Mouse (Mus musculus) neutrophil, adult 5-6 weeks (primary cell): ENCODE data around the gene D330020A13Rik. TPM values are rescaled to one million over a fixed set of nuclear protein-coding genes. Genes with fewer than 3 reads are reported as not detected.

Source experiments
- ATAC-seq: fragments of 151-379, 151-347 bp; 2 replicates; pipeline ENCODE4 v1.8.0; 2017; ENCODE audit warnings: mild to moderate bottlenecking, moderate TSS enrichment; ENCODE audit not compliant: insufficient number of reproducible peaks, poor library complexity, low FRiP score, severe bottlenecking; ENCODE audit errors: extremely low read depth
- total RNA-seq: library from RNA; stranded (forward); fragments of 200-1000 nt; gene quantifications from 2 replicates; pipeline ENCODE4 v1.2.3, GENCODE M21; 2017

Gene D330020A13Rik
- not detected in 2 replicates for total RNA-seq

DNA sequence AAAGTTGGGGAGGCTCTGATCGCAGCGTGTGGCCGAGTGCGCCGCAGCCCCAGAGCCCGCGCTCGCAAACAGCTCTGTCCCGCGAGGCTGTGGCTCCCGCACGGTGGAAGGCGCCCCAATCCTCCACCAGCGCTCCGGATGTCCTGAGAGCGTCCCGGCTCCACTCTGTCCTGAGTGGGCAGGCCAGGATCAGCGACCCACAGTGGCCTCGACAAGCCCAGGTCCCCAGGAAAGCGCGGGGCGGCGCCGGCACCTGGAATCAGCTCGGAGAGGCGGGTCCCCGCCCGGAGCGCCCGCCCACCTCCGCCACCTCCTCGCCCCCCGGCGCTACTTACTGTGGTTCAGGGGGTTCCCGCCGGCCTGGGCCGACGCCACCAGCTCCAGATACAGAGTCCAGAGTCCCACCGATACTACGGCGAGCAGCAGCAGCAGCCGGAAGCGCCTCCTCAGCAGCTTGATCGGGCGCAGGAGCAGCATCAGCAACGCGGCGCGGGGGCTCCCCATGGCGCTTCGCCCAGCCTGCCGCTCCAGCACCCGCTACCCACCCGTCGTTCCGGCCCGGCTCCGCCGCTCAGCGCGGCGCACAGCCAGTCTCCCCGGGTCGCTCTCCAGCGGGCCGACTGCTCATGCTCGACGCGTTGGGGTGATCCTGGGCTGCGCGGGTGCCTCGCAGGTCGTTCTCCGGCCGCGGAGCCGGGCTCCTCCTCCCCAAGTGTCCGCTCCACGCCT, at the start of gene D330020A13Rik, which contains the start of gene B4galnt3:
TSS of gene D330020A13Rik (plus strand) at position 309 of the 729 bp plus-strand sequence.
TSS of gene B4galnt3 (minus strand) at position 504 of the 729 bp plus-strand sequence.
- no peak for ATAC-seq

DNA sequence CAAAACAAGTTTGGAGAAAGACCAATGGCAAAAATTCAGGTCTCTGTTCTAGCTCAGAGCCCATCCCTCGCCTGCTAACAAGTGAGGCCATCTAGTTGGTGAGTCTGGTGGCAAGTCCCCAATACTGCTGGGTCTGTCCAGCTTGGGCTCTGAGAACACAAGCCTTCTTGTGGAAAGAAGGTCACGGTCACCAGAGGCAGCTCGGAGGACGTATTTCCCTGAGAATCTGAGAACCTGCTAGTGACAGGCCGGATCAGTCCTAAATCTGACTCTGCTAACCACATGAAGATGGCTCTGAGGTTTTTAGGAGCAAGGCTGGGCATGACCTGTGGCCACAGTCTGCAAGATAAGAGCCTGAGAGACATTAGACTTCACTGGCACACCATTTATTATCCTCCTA, 47.5 kb upstream of the D330020A13Rik start:
- no peak for ATAC-seq

DNA sequence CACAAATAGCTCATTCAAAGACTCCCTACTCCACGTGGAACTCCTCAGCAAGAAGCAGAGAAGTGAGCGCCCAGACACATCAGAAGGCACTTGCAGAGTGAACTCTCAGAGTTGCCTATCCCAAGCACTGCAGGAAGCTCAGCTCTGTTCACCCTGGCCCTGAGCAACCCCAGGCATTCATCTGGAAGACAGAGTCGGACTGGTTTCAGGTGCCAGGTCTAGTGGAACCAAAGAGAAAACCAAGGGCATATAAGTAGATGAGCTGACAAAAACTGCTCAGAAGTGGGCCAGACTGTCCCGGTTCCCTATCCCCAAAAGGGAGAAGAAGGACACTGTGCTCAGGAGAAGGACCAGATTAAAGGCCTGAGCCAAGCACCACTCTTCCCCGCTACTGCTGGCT, 44.3 kb upstream of the D330020A13Rik start:
- no peak for ATAC-seq

DNA sequence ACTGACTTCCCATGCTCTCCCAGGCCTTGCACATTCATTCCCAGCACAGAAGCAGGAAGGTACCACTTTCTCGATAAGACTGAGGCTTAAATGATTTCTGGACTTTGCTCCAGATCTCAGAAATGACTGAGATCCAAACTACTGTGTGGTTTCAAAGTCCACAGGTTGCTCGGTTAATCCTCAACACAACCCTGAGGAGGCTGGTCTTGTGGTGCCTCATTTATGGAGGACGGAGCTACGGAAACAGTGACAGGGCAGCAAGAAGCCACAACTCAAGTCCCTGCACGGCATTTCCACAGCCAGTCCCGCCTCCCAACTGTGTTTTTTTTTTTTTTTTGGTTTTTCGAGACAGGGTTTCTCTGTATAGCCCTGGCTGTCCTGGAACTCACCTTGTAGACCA, 43.2 kb upstream of the D330020A13Rik start:
- no peak for ATAC-seq

DNA sequence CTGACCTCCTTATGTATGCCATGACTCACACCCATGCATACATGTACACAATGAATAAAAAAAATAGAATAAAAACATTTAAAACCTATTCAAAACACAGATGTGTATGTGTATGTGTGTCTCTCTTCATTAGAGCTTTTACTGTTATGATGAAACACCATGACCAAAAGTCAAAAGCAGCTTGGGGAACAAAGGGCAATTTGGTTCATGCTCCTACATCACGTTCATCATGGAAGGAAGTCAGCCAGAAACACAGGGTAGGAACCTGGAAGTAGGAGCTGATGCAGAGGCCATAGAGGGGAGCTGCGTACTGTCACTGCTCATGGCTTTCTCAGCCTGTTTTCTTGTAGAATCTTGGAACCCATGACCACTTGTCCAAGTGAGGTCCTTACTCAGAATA, 41.4 kb upstream of the D330020A13Rik start:
- no peak for ATAC-seq

DNA sequence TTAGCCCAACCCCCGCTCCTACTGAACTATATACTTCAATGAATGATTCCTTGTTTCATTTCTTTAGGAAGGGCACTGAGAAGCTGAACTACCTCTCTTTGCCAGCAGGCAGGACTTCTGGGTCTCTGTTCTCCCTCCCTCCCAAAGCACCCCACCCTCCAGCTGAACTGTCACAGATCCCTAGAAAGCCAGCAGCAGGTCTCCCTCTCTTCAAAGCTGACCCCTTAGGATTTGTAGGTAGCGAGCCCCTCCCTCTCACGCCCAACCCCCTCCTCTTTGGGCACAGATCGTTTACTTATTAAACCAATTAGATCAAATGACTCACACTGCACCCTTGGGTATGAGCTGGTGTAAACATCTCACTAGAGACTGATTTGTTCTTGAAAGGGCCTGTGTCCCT, 39.5 kb upstream of the D330020A13Rik start:
- no peak for ATAC-seq

- ATAC-seq, result no peak
Observed at GRCm38 (mm10) chr6:120255144-120255543, 39.0 kb upstream of the D330020A13Rik start.

- no peak for ATAC-seq
Observed at GRCm38 (mm10) chr6:120255701-120256100, 38.5 kb upstream of the D330020A13Rik start.

DNA sequence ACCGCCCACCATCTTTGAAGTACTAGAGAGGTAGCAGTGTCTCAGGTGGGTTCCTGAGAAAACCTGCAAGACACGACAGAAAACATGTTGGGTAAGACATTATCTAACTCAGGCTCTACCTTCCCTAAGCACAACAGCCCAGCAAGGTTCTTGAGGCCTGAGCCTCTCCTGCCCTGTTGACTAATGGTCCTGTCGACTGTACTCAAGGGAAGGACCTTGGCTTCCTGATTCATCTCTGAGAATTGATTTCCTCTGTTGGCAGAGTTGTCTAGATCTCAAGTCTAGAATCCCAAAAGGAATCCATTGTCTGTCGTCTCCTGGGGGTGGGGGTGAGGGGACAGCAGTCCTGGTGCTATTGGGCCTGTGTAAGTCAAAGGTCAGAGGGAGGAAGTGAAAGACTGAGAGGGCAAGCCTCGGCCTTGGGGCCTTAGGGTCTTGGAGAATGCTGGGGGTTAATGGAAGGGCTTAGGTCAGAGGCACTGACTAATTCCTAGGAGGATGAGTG, 37.7 kb upstream of the D330020A13Rik start:
- no peak for ATAC-seq

- ATAC-seq, result no peak
Observed at GRCm38 (mm10) chr6:120259481-120259880, 34.7 kb upstream of the D330020A13Rik start.

DNA sequence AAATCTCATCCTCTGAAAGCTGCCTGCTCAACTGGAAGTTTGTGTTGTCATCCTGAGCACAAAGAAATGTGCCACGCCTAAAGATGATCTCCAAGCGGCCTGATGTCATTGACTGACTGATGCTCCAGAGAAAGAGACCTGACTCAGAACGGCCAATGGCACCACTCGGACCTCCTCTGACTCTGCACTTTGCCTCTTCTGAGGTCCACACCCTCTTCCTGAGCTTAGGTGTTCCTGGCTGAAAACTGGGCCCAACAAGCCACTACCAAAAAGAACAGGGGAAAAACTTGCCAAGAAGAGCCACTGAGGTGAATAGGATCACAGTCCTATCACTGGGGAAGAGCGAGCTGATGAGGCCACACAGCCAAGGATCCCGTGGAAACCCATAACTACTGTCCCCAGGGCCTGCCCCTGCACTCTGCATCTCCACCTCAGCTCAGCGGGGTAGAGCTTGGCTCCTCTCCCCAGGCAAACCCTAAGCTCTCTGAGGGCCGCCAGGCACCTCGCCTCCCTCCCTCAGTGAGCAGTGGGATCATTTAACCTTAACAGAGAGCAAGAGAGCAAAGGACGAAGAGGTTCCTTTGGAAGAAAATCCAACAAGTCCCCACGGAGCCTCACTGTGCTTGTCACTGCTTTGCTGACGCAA, 31.2 kb upstream of the D330020A13Rik start:
- no peak for ATAC-seq

GRCm38 (mm10) chr6:120263608-120264007, 30.6 kb upstream of the D330020A13Rik start:
- no peak for ATAC-seq

DNA sequence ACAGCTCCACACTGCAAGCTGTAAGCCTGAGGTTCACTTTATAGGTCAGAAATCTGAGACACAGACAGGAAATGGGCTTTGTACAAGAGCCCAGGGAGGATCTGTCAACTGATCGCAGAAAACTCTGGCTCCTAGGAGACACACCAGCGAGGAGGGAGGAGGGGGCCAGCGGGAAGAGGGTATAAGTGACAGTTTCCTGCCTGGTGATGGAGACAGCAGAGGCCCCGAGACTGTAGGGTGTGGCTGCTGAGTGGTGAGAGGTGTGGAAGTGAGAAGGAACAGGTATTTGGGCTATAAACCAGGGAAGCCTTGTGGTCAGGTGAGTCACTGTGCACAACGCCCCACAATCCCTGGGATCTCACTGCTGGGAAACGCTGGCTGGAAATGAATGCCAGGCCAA, 30.0 kb upstream of the D330020A13Rik start:
- no peak for ATAC-seq

- ATAC-seq, result no peak
Observed at GRCm38 (mm10) chr6:120274181-120274580, 20.0 kb upstream of the D330020A13Rik start.

DNA sequence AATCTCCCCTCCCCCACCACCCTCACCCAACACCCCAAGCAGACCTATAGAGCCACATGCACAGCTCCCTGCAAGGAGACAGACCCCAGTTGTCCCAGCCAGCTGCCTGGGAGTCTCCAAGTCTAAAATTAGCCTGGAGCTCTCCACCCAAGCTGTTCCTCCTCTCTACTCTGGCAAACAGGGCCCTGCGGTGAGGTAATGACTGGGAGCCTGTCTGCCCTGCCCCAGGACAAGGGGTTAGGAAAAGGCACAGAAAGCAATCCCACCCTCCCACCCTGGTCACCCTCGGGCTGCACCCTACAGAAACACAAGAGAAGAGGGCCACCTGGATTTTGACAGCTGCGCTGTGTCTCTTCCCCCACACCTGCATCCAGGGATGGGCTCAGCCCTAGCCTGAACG, 19.3 kb upstream of the D330020A13Rik start:
- ATAC-seq, result no peak

DNA sequence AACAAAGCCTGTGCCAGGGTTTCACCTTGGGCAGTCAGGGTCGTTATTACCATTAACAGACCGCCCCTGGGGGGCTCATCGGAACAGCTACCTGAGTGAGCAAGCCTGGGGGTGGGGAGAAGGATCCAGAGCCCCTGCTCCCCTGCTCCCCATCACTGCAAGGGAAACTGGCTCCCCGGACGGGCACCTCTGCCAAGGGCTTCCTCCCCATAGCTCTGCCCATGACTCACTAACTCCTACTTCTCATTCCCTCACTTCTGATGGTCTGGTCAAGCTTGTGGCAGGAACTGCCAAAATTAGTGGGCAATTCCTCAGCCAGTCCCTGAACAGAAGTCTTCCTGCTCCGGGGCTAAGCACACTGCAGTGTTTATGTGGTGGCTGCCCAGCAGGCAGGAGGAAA, 18.9 kb upstream of the D330020A13Rik start:
- no peak for ATAC-seq

- ATAC-seq, result no peak
Observed at GRCm38 (mm10) chr6:120276874-120277449, 17.2 kb upstream of the D330020A13Rik start.

- no peak for ATAC-seq
Observed at GRCm38 (mm10) chr6:120287279-120287678, 6.9 kb upstream of the D330020A13Rik start.

DNA sequence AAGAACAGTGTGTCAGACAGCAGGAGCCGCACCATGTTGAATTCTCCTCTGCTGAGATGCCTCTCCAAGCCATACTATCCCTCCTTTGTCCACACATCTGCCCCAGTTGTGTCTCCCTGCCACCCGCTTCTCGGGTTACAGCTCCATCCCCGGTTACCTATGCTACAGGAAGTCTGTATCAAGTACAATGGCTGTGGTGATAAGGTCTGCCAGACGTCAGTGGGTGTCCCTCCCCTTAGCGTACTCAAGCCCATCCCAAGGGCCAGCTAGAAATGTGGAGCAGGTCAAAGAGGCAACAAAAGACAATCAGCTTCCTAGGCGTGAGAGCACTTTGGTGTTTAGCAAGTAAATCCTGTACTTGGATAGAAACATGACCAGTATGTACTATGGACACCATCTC, 5.6 kb upstream of the D330020A13Rik start:
- ATAC-seq, result no peak

DNA sequence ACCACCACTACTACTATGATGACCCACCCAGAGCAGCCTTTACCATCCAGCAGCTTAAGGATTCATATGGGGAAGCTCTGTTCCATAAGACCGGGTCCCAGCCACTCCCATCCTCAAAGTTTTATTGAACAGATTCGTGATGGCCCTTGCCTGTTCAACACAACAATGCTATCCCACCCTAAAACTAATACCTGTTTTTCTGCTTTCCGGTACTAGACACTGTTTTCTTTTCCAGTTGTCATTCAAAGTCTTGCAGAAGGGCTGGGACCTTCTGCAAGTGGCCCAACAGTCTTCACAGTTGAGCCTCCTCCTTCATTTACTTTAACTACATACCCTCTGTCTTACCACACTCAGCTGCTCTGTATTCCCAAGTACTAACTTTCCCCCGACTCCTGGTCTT, 4.7 kb upstream of the D330020A13Rik start:
- no peak for ATAC-seq
